9 mouse cellular contexts compared by ENCODE assay signal in genomic region chr16:72677234-72677633, GRCm38 (mm10).
"Had no signal": no experiment of that assay in that cellular context is flagged by ENCODE, and none has a peak within 500 bp of the region (broad histone marks: within the 10 kb centered on the region; RNA-seq: fewer than 3 reads in every experiment).

No protein-coding gene starts in this region.

- H3K4me2 ChIP-seq: intestine, embryonic 15.5 days; limb, embryonic 13.5 days had no signal

- H3K27me3 ChIP-seq: intestine, embryonic 15.5 days; limb, embryonic 13.5 days had no signal

- DNase-seq: kidney, adult 2 months; kidney, postnatal 4 days; lung, adult 18-20 months; right cerebral cortex, adult 18-20 months had no signal

- H3K9me3 ChIP-seq: intestine, embryonic 15.5 days; limb, embryonic 13.5 days had no signal

- ATAC-seq: intestine, embryonic 15.5 days had no signal

- H3K36me3 ChIP-seq: intestine, embryonic 15.5 days had no signal

- H3K4me3 ChIP-seq: intestine, embryonic 15.5 days; layer of hippocampus, adult 2 months; limb, embryonic 13.5 days had no signal

- H3K9ac ChIP-seq: intestine, embryonic 15.5 days; limb, embryonic 13.5 days; liver, embryonic 14.5 days had no signal

- H3K27ac ChIP-seq: intestine, embryonic 15.5 days; layer of hippocampus, adult 2 months; limb, embryonic 13.5 days; liver, embryonic 14.5 days; stomach, postnatal 0 days had no signal
